Mouse (Mus musculus): ENCODE results near the gene Tnr.

- TF ChIP-seq CTCF (IDR thresholded peaks at IDR 0.05; ENCODE audit: low read depth, low read length) = no peak
- no peak for TF ChIP-seq POLR2A (IDR thresholded peaks at IDR 0.05; ENCODE audit: extremely low read depth, insufficient read depth, low read length)
These were observed 227.3 kb downstream of the Tnr start for GRCm38 (mm10) chr1:159750876-159751275.

All from liver, adult 2 months (tissue).